In the genomic region with DNA sequence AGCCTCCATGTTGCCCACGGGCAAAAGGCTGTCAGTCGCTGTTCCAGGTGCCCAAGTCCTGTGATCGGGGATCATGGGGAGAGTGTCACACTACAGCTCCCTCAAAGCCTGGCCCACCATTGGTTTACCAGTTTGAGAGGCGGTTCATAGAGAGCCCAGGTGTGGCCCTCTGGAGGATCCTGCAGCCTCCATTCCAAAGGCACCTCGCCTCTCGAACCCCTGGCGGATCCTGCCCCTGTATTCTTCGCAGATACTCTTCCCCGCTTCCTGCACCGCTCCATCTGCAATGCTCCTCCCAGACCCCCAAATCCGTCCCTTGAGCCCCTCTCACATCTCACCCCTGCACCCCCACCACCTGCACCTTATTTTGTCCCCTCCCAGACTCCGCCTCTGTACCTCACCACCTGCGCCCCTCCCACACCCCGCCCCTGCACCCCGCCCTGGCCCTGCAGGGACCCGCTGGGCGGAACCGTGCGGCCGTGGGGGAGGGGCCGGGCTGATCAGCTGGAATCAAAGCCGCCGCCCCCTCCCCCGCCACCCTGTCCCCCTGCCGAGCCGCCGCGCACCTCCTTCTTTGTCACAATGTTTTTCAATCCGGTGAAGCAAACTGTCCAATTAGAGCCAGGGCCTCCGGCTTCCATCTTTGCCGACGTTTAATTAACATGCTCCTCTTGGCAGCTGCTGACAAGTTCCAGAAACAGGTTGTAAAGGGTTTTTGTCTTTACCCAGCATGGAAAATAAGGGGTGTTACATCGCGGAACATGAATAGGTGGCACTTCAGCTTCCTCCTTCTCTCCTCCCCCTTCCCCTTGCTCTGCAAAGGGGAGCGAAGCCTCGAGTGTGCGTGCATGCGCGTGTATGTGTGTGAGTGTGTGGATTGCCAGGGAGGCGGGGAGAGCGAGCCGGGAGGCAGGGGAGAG, we compare ENCODE assay signal across 8 mouse cellular contexts. TPM values are rescaled to one million over a fixed set of nuclear protein-coding genes. Genes with fewer than 3 reads are reported as not detected.
DNase-seq lines count a peak whose midpoint lies in the region; ATAC-seq and TF ChIP-seq lines count a peak whose summit lies in the region.

No protein-coding gene starts in this region.

- no peak for TF ChIP-seq EP300 in liver, postnatal 0 days (IDR thresholded peaks at IDR 0.05; ENCODE audit: low read depth)

- ATAC-seq in forebrain, postnatal 0 days = peak; percentile 81
- ATAC-seq in liver, postnatal 0 days = no peak

- H3K9ac ChIP-seq in forebrain, postnatal 0 days = peak overlapping the region; percentile 76
- no peak overlapping the region for H3K9ac ChIP-seq in liver, postnatal 0 days (replicated peaks)

- peaks cover 26% of the 10 kb centered on the region for H3K4me1 ChIP-seq in heart, embryonic 10.5 days
- peaks cover 28% of the 10 kb centered on the region for H3K4me1 ChIP-seq in forebrain, postnatal 0 days (ENCODE audit: insufficient read depth)
- no peaks in the 10 kb centered on the region for H3K4me1 ChIP-seq in liver, postnatal 0 days (ENCODE audit: insufficient read depth)

- H3K9me3 ChIP-seq in heart, embryonic 10.5 days = no peaks in the 10 kb centered on the region
- no peaks in the 10 kb centered on the region for H3K9me3 ChIP-seq in forebrain, postnatal 0 days (ENCODE audit: low read length)
- no peaks in the 10 kb centered on the region for H3K9me3 ChIP-seq in liver, postnatal 0 days (ENCODE audit: low read length)

- 0 out of 2 replicates have a peak, but pooled peaks have one; percentile 20 for TF ChIP-seq CTCF in forebrain, postnatal 0 days (IDR thresholded peaks at IDR 0.05; ENCODE audit: low read depth)
- no peak for TF ChIP-seq CTCF in layer of hippocampus, adult 2 months (conservative IDR thresholded peaks at IDR 0.05)
- TF ChIP-seq CTCF in liver, postnatal 0 days (IDR thresholded peaks at IDR 0.05; ENCODE audit: low read depth) = no peak

- 1% methylated on average over 42 of the region's 42 CpGs for WGBS in heart, embryonic 10.5 days
- 2% methylated on average over 42 of the region's 42 CpGs for WGBS in forebrain, postnatal 0 days
- WGBS in liver, postnatal 0 days (ENCODE audit: insufficient replicate concordance) = 3% methylated on average over 42 of the region's 42 CpGs

- peak overlapping the region; percentile 56 for H3K4me3 ChIP-seq in heart, embryonic 10.5 days
- peak overlapping the region; percentile 56 for H3K4me3 ChIP-seq in forebrain, postnatal 0 days (ENCODE audit: low read depth, low read length)
- peak overlapping the region; percentile 66 for H3K4me3 ChIP-seq in layer of hippocampus, adult 2 months
- peak overlapping the region; percentile 15; the same call in 1 of the 2 replicates for H3K4me3 ChIP-seq in liver, postnatal 0 days (ENCODE audit: low read depth, low read length)

- H3K27ac ChIP-seq in heart, embryonic 10.5 days = no peak overlapping the region
- H3K27ac ChIP-seq in forebrain, postnatal 0 days (ENCODE audit: low read depth, low read length) = peak overlapping the region; percentile 94
- H3K27ac ChIP-seq in layer of hippocampus, adult 2 months = peak overlapping the region; percentile 89
- H3K27ac ChIP-seq in liver, postnatal 0 days (ENCODE audit: low read depth) = no peak overlapping the region

- peak overlapping the region; percentile 81 for H3K4me2 ChIP-seq in forebrain, postnatal 0 days (ENCODE audit: low read depth)
- H3K4me2 ChIP-seq in liver, postnatal 0 days (ENCODE audit: low read depth, low read length) = peak overlapping the region; percentile 55

- no peak for DNase-seq in heart, embryonic 10.5 days (ENCODE audit: low spot score)
- no peak for DNase-seq in heart, adult 9 months (ENCODE audit: low spot score in 2 of 2)
- peak; percentile 92 for DNase-seq in brain, adult 2 months (ENCODE audit: low read depth, low spot score)
- peak; percentile 94 for DNase-seq in forebrain, postnatal 0 days
- DNase-seq in layer of hippocampus, adult 2 months (ENCODE audit: low spot score in 2 of 2) = peak; percentile 79 to 83
- peak; percentile 33 for DNase-seq in liver, postnatal 0 days
- DNase-seq in right cerebral cortex, postnatal 36 days (ENCODE audit: low spot score in 2 of 2) = peak; percentile 67 to 75
- DNase-seq in gastrocnemius, adult 18-20 months (ENCODE audit: low spot score) = no peak

- H3K36me3 ChIP-seq in heart, embryonic 10.5 days = no peaks in the 10 kb centered on the region
- no peaks in the 10 kb centered on the region for H3K36me3 ChIP-seq in forebrain, postnatal 0 days (ENCODE audit: insufficient read depth)
- H3K36me3 ChIP-seq in liver, postnatal 0 days (replicated peaks; ENCODE audit: insufficient read depth, low read length) = no peaks in the 10 kb centered on the region

- H3K27me3 ChIP-seq in heart, embryonic 10.5 days (ENCODE audit: insufficient read depth, poor library complexity, severe bottlenecking) = peaks cover 96% of the 10 kb centered on the region
- H3K27me3 ChIP-seq in forebrain, postnatal 0 days (ENCODE audit: insufficient read depth, low read length) = no peaks in the 10 kb centered on the region
- H3K27me3 ChIP-seq in liver, postnatal 0 days (ENCODE audit: insufficient read depth, low read length) = peaks cover 67% of the 10 kb centered on the region

RNA-seq across cellular contexts. Expression of gene Rhcg, which starts 25.4 kb away (rescaled TPM):
- polyA plus RNA-seq in heart, embryonic 10.5 days (2016; fragmentation: Nextera tagmentation; extraction: Ambion mirVana) = not detected in 2 replicates
- total RNA-seq in forebrain, postnatal 0 days (2014; rRNA removed) = 2.0 TPM in 2 replicates
- polyA plus RNA-seq in forebrain, postnatal 0 days (2015; fragmentation: Nextera tagmentation; extraction: Ambion mirVana) = 2.9 and 4.3 TPM in 2 replicates
- total RNA-seq in layer of hippocampus, adult 2 months (2021) = 1 to 10 TPM; 1.1 to 1.2 TPM
- 0.20 TPM in 1 of 2 replicates, not detected in the other for polyA plus RNA-seq in liver, postnatal 0 days (2015; fragmentation: Nextera tagmentation; extraction: Ambion mirVana)
- not detected for total RNA-seq in gastrocnemius, adult 18-20 months (2021)

Comparison
In these comparisons a context has a peak if more than half of its experiments do, and no peak if none do; other contexts are left out.
1. DNase-seq: peak in brain, adult 2 months (single experiment), forebrain, postnatal 0 days (single experiment), layer of hippocampus, adult 2 months (2 of 2), liver, postnatal 0 days (single experiment) and right cerebral cortex, postnatal 36 days (2 of 2); none in heart, embryonic 10.5 days (single experiment), heart, adult 9 months (0 of 2) and gastrocnemius, adult 18-20 months (single experiment).
2. H3K27ac ChIP-seq: peak in forebrain, postnatal 0 days (single experiment) and layer of hippocampus, adult 2 months (single experiment); none in heart, embryonic 10.5 days (single experiment) and liver, postnatal 0 days (single experiment).
3. H3K4me3 ChIP-seq: peak in every context shown above with its lines; median percentile 66 in layer of hippocampus, adult 2 months; 56 in heart, embryonic 10.5 days; 56 in forebrain, postnatal 0 days; 15 in liver, postnatal 0 days.